Mouse (Mus musculus): ENCODE measurements around the gene Gpr137.
"Not testable (repeated sequence)": the region's sequence is repeated elsewhere in the genome, so short reads cannot be mapped to it uniquely, and the experiment has no call there.

The Gpr137 gene

DNA sequence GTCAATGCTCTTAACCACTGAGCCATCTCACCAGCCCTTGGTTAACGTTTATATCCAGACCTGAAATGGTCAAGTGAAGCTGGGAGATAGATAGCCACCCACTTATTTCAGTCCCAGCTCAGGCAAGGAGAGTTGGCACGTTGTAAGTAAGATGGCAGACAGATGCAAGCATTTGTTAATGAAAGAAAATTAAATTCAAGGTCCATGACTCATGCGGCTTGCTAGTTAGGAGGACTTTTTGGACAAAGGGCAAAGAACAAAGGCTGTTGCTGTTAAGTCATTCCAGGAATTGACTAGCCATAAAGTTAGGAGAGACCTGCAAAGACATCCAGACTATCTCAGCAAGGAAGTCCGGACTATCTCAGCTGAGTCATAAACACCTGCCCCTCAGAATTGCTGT lies 42.6 kb downstream of the Gpr137 start:
- no peak for DNase-seq

DNA sequence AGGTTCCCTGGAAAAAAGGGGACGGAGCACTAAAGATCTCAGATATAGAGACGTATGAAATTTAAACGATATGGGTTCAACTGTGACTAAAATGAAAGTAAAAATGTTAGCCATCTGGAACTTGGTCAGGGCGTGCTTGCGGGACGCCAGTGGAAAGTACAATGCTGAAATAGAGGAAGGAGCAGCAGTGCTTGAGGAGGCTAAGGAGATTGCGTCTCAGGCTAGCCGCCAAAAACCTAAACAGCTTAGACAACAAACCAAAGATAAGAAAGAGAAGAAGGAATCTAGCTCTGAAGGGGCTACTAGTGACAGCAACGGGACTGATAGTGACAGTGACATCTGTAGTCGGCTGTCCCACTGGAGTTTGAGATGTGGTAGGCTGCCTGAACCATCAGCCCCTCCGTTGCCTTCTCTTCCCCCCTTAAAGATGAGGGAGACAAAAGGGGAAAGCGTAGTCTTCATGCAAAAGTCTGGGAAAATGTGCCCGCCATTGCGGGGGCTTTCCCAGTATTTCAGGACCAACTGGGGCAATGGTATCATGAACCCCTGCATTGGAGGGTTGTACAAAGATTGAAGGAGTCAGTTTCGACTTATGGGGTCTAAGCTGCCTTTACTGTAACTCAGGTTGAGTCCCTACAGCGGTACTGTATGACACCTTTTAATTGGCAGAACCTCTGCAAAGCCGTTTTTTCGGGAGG lies 46.5 kb downstream of the Gpr137 start:
- not testable (repeated sequence) for DNase-seq

DNA sequence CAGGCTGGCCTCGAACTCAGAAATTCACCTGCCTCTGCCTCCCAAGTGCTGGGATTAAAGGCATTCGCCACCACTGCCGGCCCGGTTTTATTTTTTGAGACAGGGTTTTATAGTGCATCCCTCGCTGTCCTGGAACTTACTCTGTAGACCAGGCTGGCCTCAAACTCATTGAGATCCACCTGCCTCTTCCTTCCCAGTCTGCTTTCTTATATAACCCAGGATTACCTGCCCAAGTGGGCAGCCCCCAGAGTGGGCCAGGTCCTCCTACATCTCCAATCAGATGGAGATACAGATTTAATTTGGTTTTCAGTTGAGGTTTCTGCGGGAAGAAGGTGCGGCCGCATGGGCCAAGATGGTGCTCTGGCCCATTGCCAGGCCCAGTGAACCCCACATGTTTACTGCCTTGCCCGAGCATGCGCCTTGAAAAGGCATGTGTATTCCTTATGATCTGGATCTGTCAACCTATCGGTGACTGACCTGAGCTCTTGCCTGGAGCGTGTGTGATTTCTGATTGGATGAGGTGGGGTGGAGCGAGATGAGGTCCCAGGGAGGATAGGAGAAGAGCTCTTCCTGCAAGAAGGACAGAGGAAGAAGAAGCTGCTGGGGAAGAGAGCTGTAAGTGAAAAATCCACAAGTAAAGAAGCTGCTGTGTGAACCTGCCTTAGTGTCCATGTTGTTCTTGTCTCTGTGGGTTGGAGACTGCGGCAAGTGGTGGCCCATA lies 48.4 kb downstream of the Gpr137 start:
- no peak for DNase-seq

DNA sequence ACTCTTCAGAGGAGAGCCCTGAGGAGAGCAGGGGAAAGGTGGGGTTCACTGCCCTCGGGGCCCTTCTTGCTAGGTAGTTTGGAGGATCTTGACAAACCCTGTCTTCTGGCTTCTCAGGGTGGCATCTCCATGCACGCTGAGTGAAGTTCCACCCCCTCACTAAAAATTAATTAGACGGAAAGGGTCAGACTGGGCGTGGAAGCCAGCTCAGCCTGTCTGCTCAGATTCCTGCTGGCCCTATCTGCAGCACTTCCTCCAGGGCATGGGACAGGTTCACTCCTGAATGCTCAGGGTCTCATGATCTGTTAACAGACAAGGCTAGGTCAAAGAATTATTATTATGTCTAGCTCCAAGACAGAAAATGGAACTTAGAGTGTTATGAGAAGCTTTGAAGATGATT lies 49.8 kb downstream of the Gpr137 start:
- no peak for DNase-seq
